Mouse (Mus musculus) c-Kit-positive CD71-positive TER-119-positive erythroid progenitor cells, embryonic 14.5 days (primary cell): ENCODE results near the gene Calr.
A peak's percentile ranks its signal among the peaks of the same experiment; 100 is the strongest.

ENCODE experiments used
- DNase-seq: peaks from one replicate; pipeline ENCODE4 v3.0.0-alpha.2; 2013; ENCODE audit warnings: low spot score

Calr gene

DNA sequence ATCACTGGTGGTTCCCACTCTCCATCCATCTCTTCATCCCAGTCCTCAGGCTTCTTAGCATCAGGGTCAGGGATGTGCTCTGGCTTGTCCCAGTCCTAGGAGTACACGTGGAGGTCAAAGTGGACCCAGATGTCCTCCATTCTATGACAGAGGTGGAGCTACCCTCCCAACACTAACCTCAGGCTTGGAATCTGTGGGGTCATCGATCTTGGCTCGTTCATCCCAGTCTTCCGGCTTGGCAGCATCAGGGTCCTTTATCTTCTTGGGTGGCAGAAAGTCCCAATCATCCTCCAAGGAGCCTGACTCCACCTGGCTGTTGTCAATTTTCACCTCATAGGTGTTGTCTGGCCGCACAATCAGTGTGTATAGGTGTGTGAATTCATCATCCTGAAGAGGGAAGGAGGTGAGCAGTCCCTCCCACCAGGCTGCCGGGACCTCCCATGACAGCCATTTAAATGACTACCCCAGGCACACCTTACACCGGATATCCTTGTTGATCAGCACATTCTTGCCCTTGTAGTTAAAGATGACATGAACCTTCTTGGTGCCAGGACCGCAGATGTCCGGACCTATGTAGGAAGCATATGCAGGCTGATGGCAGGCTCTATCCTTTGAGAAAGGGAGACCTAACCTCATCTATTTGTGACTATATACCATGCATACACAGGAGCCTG, 2.2 kb downstream of the Calr start:
- DNase-seq: no peak

DNA sequence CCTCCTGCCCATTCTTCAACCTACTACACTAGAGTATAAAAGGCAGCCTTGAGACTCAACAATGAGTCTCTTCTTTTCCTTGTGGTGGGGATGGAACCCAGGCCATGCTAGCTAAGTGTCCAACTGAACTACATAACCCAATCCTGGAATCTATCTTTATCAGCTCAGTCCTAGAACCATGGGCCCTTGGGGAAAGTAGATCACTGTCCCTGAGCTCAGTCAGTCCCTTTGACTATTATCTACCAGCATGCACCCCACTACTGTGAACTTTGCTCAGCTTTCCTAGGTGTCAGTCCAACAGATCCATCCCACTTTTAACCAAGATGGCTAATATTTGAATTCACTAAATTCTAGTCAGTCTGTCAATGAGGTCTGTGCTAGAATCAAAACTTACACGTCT, 5.2 kb downstream of the Calr start:
- DNase-seq: no peak

DNA sequence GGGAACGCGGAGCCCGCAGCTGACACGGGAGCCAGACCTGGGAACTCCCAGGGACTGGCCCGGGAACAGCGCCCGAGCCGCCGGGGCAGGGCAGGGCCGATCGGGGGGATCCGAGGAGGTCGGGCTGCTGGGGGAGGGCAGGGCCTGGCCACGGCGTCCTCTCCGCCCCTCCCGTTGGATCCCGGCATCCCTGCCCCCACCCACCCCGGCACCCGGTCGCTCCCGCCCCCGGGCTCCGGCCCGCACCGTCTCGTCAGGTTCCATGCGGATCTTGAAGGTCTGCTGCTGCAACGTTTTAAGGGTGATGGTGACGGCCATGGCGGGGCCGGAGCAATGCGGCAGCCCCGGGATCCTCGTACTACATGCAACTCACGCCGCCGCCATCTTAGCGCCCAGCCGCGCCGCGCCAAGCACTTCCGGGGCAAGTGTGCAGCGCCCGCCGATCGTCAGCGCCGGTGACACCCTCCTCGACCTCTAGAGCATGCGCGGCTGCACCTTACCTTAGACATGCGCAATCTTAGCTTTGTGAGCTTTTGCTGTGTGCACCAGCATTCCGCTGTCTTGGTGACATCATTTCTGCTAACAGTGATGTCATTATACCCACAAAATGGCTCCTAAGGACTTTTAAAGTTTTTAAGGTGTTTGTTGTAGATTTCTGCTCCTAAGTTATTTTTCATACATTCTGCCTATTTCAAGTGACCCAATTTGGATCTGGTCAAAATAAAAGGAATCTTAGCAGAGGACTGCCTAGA, 6.3 kb downstream of the Calr start, which contains the start of gene Rad23a:
Gene Rad23a, minus strand, starts transcription at position 418 of the 752 bp plus-strand sequence.
- DNase-seq: peak; percentile 94

DNA sequence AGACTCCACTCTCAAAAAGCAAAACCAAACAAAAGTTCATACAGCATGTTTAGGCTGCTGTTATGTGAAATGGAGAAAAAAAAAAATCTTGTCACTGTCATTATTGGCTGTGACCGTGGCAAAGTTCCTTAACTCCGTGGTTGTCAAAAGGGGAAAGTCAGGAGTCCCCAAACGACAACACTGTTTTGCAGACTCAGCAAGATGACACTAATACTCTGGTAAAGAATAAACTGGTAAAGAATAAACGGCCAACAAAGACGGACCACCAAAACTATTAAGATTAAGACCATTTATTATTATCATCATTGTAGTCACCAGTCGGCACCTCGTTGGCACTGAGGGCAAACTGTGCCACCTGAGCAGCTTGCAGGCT, 6.9 kb downstream of the Calr start:
- no peak for DNase-seq

DNA sequence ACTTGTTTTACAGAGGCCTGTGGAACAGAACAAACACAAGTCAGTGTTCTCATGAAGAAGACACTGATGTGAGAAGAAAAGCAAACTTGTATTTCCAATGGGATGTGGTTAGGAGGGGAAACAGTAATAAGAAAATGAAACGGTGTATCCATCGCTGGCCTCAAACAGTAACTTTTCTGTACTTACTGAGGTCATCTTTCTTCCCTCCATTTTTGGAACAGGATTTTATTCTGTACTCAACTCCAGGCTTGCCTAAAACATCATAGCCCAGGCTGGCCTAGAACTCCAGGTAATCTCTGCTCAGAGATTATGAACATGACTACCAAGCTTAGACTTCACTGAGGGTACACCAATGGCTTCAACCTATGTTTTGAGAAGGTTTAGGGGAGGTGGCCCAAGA, 7.3 kb downstream of the Calr start:
- DNase-seq: no peak

DNA sequence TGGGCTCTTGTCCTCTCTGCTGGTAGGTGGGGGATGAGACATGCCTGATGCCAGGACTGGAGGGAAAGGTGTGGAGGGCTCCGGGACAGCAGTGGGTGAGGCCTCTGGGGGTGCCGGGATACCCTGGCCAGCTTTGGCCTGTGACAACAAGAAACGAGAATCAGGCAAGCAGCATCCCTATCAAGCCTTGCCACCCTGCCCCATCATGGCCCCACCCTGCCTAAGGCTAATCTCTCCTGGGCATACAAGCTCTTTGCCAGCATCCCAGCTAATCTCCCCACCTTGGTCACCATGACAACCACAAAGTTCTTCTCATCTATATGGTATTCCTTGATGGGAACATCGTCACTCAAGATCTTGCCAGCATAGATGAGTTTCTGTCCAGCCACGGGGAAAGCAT, 8.2 kb downstream of the Calr start:
- DNase-seq: peak; percentile 92

DNA sequence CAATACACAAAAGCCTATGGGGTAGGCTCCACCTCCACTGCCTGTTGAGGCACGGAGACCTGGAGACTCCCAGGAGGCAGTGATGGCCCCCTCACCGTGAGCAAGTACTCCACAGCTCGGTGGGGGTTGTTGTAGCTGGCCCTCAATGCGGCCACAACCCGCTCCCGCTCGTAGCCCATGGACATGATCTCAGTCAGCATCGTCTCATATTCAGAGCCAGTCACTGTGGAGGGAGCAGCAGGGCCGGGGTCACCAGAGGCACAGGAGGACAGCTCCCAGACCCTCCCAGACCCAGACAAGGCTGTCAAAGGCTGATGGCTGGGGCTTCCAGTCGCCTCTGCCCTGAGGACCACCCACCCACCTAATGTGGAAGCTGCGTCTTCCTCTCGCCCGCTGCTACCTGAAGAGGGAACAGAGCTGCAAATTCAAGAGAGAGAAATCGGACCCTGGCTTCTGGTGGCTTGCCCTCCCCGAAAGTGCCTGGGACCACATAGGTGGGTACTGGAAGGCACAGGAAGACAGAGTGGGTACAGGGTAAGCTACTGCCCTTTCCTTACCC, 8.7 kb downstream of the Calr start:
- no peak for DNase-seq

DNA sequence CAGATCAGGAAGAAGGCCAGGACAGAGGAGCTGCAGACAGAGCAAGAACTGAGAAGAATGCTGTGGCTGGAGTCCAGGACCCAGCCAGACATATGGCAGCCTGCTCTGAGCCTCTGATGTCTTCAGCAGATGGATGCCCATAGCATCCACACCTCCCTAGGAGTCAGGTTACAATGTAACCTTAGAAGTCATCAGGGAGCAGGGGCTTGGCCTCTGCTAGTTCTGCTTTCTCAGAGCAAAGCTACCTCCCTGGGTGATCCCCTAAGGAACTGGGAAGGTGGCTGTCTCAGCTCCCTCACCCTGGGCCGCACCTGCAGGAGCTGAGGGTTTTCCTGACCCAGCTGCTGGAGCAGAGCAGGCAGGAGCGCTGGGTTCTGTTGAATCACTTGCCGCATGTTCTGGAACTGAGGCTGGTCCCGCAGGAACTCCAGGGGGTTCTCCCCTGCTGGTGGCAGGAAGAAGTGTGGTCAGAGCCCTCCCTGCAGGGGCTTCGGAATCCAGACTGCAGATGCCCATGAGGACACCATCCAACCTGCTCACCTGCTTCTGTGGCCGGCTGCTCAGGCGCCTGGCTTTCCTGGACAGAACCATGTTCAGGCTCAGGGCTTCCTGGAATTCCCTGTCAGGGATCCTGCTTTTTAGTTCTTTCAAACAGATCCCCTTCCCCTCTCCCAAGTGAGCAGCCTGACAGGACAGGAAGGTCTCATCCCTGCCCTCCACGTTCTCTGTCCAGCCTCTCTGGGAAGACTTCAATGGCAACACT, 9.4 kb downstream of the Calr start:
- no peak for DNase-seq

DNA sequence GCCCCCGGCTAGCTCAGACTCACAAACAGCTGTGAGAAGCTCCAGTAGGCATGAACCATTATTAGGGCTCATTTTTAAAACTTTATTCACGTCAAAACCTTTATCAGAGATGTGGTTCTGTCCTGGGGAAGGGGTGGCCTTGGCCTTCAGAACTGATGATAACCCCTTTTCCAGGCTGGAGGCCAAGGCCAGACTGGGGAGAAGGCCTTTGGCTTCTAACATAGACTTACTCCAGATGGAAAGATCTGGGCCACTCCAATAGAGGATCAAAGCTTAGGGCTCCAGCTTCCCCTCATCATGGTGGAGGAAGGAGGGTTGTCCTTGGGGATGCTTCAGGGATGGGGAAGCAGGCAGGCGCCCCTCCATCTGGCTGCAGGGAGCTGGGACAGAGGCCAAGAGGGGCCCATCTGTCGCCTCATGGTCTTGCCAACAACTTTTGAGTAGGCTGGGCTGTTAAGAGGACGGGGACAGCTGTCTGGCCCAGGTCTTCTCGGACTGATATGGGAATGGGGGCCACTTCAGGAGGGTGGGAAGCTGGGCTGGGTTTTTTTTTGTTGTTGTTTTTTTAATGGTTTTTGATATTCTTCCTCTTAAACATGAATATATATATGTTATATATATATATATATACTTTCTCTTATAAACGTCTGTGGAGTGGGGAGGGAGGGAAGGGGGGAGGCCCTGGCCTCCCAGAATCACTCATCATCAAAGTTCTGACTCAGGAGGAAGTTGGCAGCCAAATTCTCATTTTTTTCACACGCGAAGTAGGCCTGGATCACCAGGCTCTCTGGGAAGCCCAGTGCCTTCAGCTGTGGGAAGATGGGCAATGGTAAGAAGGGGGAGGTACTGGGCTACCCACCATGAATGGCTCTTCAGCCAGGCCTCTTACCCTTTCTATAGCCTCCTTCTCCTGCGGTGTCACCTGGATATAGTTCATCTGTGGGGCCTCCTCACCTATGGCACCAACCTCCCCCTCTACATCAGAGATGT, 11.6 kb downstream of the Calr start:
- no peak for DNase-seq

DNA sequence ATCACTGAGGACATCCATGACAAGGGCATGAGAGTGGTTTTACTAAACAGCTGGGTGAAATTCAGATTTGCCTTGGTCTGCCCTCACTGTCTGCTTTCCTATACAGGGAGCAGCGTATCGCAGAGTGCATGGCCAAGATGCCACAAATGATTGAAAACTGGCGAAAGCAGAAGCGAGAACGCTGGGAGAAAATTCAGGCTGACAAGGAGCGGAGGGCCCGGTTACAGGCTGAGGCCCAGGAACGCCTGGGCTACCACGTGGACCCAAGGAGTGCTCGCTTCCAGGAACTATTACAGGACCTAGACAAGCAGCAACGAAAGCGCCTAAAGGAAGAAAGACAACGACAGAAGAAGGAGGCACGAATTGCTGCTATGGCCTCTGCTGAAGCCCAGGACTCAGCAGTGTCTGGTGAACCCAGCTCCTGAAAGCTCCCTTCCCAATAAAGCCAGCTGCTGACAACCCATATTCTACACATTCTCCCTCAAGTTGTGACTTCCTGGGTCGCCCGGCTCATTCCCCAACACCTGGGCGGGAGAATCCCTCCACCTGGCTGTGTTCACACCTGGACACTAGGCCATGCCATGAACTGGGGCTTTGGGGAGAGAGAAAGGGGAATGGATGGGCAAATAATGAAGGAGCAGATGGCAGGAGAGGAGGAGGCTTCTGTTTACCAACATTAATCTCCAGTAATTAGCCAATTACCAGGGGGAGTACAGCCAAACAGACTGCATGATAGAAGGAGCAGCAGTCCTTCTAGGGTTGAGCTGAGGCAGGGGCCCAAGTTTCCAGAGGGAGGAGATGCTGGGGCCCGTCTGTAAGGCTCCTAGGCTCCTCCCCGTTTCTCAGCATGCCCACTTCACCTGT, 12.5 kb downstream of the Calr start:
- DNase-seq: no peak

DNA sequence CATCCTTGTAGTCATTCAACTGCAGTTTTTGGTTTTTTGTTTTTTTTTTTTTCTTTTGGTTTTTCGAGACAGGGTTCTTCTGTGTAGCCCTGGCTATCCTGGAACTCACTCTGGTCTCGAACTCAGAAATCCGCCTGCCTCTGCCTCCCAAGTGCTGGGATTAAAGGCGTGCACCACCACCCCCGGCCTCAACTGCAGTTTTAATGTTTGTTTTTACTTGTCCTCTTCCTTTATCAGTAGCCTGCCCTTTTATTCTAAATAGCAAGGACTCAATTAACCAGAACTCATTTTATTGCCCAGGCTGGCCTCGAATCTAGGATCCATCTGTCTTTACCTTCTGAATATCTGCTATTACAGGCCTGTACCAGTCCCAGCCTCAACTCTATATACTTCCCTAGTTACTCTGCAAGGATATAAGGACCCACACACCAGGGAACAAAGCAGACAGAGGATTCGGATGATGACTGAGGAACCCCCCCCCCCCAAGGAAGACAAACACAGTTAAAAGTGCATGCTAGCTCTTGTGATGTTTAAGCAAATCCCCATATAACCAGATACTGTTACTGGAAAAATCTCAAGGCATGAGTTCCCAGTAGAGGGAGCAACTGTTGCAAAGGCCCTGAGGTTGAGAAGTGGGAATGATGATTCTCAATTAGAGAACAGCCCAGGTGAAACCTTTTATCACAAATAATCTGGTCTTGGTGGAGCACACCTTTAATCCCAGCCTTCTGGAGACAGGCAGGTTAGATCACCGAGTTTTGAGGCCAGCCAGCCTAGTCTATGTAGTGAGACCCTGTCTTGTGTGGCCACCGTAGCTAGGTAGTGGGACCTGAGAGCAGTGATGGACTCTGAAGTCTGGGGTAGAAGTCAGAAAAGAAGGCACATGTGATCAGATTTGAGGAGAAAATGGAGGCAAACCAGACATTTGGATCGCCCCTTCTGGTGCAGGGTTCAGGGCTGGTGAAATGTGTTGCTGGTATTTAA, 13.7 kb downstream of the Calr start:
- no peak for DNase-seq

DNA sequence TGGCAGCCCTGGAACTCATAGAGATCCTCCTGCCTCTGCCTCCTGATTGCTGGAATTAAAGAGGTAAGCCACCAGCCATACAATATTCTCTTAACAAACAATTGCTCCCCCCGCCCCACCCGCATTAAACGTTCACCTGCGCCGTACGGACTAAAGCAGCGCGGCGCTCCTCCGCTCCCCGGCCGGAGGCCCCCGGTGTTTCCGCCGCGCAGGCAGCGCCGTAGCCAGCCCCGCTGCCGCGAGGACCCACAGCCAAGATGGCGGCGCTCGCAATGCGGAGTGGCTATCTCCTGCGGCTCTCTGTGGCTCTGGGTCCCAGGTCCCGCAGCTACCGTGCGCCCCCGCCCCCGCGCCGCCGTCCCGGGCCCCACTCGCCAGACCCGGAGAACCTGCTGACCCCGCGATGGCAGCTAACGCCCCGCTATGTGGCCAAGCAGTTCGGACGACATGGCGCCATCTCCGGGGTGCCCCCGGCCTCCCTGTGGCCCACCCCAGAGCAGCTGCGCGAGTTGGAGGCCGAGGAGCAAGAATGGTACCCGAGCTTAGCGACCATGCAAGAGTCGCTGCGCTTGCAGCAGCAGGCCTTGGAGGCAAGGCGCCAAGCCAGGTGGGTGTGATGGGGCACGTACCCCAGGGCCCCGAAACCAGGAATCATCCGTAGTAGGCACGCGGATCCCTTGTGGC, 14.6 kb downstream of the Calr start:
- peak; percentile 80 for DNase-seq

DNA sequence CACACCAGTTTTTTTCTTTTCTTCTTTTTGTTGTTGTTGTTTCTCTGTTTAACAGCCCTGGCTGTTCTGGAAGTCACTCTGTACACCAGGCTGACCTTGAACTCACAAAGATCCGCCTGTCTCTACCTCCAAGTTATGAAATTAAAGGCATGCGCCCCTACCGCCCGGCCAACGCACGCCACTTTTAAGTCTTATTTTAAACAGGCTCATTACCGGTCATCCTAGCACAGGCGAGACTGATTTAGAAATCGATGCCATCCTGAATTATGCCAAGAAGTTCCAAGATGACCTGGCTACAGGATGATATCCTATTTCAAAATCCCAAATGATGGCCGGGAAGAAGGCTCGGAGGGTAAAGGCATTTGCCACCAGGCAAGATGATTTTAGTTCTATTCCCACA, 15.2 kb downstream of the Calr start, which contains the start of gene Gadd45gip1:
Gene Gadd45gip1, plus strand, starts transcription at position 33 of the 400 bp plus-strand sequence.
- DNase-seq: peak; percentile 79

DNA sequence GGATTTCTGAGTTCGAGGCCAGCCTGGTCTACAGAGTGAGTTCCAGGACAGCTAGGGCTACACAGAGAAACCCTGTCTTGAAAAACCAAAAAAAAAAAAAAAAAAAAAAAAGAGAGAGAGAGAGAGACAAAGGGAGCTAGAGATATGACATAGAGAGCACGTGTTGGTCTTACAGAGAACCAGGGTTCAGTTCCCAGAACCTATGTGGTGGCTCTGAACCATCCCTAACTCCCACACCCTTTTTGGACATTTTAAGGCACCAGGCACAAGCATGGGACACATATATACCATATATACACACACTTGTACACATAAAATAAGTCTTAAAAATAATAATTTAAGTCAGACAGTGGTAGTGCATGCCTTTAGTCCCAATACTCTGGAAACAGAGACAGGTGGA, 20.2 kb downstream of the Calr start:
- peak; percentile 72 for DNase-seq

DNA sequence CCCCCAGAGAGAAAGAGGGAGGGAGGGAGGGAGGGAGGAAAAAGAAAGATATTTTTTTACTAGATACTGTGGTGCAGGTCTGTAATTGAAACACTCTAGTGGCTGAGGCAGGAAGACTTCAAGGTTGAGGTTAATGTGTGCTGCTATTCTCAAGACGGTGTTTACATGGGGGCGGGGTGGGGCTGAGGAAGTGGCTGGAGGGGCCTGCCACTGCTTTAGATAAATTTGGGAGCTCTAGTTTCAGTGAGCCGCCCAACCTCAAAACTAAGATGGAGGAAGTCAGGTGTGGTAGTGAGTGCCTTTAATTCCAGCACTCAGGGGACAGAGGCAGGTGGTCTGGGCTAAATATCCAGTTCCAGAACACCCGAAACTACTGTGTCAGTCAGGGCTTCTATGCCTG, 21.1 kb downstream of the Calr start:
- no peak for DNase-seq

DNA sequence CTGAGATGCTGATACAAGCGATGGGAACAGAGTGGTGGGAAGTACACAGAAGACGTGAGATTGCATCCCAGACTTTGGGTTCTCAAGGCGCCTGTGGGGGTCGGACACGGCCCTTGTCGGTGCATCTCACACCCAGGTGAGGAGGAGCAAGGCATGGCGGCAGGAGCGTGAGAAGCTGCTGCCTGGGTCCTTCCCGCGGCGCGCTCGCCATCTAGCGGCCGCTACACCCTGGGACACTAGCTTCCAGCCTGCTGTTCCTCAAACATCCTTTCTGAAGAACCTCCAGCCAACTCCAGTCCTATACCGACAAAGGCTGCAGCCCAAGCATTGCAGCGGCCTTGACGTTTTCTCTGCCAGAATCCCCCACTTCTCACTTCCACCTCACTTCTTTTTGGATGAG, 23.1 kb downstream of the Calr start:
- DNase-seq: no peak

DNA sequence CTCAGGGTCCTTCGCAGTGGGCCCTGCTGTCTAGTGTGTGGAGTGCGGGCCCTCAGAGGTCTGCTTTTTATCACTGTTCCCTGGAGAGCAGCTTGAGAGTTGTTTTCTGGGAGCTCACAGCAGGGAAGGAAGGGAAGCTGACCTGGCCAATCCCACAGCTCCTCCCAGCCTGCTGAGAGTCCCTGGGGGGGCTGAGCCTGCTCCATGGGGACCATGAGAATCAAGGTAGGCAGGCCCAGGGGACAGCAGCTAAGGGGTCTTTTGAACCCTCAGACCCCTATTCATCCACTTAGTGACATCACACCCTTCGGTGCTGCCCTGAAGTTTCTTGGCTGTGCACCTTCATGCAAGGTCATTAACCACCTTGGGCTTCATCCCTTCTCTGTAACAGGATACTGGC, 24.0 kb downstream of the Calr start, which contains the start of gene Dand5:
Gene Dand5, minus strand, starts transcription at position 101 of the 400 bp plus-strand sequence.
- DNase-seq: no peak

DNA sequence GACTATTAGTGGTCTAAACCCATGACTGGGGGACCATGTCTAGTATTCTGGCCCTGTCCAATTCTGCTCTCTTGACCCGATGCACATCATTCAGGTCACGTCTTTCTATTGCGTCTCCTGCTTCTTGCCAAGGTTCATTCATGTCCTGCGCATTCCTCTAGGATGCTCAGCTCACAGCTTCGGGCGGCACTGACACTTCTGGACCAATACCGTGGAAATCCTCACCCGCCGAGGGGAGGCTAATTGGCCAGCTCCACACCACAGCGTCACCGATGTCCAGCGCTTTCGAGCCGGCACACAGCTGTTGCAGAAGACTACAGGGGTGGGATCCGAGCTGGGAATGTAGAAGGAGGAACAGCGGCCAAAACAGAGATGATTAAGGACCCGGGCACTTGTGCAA, 30.6 kb downstream of the Calr start:
- DNase-seq: no peak
